Mouse (Mus musculus) ZHBTc4 (cell line): ENCODE data around the gene Bloc1s2.
A peak's percentile ranks its signal among the peaks of the same experiment; 100 is the strongest.

Experiments
- DNase-seq: peaks from one replicate; pipeline ENCODE4 v3.0.0-alpha.2; 2011; ENCODE audit warnings: low read depth, low spot score

The Bloc1s2 gene

DNA sequence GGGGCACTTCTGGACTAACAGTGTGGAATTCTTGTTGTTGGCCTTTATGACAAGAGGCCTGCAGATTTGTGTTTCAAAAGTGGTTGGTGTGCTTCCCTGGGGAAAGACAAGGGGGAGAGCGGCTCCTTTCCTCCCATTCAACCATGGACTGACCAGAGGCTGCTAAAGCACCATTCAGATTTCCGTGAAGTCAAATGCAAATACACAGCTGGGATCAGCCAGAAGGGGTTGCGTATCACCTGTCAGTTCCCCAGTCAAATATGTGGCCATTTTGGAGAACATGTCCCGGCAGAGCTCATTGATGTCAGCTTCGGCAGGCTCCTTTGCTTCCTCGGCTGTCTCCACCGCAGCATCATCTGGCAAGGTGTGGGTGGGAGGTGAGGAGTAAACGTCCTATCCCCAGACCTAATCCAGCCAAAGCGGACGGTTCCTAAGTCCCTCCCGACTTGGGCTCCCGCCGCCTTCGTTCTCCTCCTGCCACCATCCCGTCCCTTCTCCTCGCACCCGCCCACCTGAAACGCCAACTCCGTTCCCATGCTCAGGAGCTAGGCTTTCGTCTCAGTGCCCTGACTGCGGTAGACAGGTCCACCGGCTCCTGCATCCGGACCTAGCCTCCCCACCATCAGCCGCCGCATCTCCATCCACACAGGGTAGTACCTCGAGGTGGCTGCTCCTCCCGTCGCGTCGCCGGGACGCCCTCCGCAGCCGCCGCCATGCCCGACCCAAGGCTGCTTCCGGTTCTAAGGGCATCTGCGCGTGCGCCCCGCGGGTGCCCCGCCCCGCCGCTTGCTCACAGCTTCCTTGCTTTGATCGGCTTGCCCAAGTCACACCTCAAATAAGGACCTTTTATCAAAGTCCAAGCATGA lies at the start of gene Bloc1s2:
TSS of gene Bloc1s2 (minus strand) at position 745 of the 866 bp plus-strand sequence.
- peak; percentile 93 for DNase-seq

DNA sequence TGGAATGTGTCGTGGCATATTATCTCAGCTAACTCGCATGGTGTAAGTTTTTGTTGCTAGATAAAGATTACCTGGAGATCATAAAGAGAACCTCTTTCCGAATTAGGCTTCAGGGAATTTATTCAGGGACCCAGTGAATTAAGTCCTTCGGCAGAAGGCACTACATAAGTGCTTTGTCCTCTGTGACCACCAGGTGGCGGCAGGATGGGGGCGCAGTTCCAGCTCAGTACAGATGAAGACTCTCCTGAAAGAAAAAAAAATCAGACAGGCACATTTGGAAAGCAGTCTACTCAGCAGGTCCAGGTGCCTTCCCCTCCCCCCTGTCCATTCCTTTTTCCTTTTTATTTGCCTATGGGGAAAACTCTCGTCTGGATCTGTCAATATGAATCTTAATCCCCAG lies 48.9 kb upstream of the Bloc1s2 start:
- DNase-seq, result peak; percentile 85

DNA sequence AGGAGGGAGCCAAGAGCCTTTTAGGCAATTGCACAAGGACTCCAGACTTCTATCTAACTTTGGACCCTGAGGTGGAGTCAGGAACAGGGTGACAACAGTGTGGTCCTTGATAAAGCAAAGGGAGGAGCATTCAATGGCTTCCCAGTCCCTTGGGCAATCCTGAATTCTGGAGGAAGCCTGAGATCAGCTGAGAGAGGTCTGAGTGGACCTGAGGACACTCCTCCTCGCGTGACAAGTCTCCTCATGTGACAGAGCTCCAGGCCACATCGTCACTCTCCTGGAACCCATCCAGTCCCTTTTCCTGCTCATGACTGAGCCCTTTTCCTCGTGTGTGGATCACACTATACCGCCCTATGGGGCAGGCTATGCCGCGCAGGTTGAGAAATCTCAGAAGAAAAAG lies 47.7 kb upstream of the Bloc1s2 start:
- no peak for DNase-seq

DNA sequence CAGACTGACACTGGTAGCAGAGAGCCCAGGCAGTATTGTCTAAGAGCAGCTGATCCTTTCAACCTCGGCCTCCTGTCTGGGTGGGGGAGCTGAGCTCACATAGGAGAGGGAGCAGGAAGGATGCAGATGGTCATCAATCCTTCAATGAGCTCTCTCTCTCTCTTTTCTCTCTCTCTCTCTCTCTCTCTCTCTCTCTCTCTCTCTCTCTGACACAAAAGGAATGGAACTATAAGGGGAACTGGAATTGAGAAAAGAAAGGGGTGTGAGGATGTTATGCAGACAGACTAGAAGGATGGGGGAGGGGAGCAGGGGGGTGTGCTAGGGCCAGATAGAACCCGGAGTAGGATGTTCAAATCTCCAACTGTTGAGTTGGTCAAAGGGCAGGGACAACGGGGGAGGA lies 46.1 kb upstream of the Bloc1s2 start, which contains the start of gene Pkd2l1:
TSS of gene Pkd2l1 (minus strand) at position 101 of the 400 bp plus-strand sequence.
- no peak for DNase-seq

DNA sequence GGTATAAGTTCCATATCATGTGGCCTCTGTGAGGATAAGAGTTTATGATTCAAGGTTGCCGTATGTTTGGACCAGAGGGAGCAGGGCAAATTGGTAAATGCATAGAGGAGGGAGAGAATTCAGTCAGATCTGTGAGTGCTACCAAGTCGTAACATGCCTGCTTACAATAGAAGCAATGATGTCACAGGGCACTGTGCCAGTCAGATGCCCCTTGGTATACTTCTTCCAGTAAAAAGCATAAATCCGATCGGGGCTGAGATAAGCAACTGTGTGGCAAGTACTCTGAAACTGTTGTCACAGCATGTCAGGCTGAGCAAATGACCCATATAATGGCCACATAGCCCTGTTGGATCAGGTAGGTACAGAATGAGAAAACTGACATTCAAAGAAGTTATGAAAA lies 42.8 kb upstream of the Bloc1s2 start:
- DNase-seq, result no peak

DNA sequence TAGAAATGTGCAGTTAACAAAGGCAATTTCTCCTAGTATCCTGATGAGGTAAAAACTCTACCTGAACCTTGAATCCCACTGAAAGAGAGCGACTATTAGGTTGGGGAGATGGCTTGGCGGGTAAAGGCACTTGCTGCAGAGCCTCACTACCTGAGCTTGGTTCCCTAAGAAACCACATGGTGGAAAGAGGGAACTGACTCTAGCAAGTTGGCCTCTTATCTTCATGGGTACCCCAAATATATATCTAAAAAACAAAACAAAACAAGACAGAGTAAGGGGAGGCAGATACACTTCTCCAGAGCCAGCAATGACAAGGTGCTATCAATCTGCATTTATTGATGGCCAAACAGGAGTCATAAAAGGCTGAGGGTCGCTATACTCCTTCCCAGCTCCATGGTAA lies 37.7 kb upstream of the Bloc1s2 start:
- no peak for DNase-seq

DNA sequence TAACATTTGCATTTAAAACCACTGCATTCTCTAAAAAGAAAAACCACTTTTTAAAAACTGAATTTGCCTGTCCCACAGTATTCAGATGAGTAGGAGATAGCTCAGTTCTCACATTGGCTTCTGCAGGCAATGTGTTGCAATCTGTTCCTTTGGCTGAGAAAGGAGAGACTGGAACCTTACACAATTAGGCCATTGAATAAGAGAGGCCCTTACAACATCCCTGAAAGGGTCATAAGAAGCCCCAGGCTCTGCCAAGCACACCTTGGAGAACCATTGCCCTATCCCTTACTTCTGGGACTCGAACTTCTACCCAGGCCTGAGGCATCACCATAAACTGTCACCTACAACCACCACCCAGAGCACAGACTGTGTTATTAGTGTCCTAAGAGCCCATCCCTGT lies 34.3 kb upstream of the Bloc1s2 start:
- DNase-seq, result no peak

DNA sequence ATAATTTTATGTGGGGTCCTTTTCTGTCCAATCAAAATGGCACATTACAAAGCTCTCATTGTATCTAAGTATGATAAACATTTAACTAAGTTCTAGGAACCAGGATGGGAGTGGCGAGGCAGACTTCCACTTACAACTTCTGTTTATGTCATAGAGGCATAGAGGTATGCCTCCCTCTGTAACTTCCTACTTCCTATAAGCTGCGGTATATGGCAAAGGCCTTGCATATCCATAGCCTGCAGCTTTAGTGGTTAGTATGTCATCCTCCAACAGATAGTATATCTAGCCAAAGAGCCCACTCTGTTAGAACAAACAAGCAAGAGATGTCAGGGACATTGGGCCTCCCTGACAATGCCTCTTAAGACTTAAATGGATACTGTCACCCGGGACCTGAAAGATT lies 30.5 kb upstream of the Bloc1s2 start:
- no peak for DNase-seq

DNA sequence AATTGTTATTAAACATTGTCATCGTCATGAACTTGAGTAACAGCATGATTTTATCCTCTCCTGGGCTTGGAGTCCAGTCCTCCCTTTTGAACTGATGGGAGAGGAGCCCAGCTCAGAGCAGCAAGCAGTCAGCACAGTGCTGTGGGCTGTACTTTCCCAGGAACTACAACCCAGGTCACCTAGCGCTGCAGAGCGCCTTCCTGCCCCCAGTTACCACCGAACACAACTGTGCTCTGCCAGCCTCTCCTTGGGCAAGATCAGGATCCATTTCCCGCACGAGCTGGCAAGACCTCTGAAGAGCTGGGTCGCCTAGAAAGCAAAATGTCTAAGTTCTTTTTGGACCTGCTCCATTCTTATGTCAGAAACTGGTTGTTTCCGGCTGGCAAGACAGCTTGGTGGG lies 28.6 kb upstream of the Bloc1s2 start:
- DNase-seq, result no peak

DNA sequence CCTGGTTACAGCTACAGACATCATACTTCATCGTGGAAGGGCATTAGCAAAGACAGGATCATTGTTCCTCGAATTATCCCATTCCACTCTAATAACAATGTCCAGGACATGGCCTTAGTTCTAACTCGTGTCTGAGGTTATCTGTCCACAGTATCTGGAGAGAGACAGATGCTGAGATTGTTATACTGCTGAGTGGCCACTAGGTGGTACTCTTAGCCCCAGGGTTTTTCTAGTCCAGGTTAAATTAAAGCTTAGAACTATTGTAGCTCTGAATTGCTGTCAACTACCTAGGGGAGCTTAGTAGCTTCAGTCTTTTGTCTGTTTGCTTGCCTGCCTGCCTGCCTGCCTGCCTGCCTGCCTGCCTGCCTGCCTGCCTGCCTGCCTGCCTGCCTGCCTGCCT lies 15.3 kb upstream of the Bloc1s2 start:
- peak; percentile 62 for DNase-seq

DNA sequence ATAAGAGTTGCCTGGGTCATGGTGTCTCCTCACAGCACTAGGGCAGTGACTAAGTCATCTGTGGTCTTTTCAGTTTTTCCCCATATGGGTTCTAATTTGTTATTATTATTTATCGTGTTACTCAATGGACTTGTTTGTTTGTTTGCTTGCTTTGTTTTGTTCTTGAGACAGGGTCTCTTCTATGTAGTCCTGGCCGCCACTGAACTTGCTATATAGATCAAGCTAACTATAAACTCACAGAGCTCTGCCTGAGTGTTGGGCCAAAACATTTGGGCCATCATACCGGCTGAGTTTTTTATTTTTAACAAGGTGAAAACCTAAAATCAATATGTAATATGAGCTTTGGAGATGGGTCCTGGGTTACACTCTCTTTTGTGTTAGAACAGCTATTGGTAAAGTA lies 13.1 kb upstream of the Bloc1s2 start:
- no peak for DNase-seq

DNA sequence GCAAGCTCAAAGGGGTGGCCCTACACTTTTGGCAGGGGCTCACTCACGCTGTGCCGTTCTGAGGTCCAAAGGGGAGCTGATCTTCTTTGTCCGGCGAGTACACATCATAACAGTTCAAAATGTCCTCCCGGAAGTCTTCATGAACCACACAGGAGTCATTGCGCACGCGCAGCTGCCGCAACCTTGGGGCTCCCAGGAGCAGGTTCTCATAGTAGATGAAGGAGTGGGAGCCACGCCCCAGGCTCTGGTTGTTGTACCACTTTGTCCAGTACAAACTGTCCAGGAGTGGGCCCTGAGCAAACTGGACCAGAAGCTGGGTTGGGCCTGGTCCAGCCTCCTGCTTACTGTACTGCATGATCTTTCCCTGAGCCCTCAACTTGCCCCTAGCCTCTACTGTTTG lies 10.8 kb upstream of the Bloc1s2 start:
- DNase-seq, result no peak

DNA sequence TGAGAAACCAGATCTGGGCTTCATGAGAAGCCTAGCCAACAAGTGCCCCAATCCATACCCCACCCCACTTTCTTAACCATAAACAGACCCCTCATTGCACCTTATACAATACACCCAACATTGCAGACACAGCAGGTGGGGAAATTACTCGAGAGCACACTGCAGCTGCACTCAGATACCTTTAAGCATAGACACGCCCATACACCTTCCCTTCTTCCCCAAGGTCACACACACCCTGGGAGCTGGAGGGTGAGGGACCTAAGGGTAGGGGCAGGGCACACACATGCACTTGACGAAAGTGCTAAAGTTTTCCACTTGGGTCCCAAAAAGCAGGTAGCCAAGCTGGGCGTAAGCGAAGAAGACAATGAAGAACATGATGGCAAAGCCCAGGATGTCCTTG lies 7.5 kb upstream of the Bloc1s2 start:
- peak; percentile 74 for DNase-seq

DNA sequence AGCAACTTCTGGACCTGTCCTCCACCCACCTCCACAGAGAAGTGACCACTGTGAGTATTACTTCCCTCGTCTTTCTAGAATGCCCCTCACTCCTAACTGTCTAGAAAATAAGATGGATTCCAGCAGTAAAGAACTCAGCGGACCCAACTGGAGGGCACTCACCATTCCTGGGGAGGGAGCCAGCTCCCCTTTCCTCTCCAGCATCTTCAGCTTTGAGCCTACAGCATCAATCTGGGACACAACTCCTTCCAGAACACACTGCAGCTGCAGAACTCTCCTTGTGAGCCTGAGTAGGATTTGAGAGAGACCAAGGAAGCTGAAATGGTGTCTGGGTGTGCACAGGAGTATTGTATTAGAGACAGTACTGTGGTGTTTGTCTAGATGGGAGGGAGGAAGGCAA lies 2.7 kb upstream of the Bloc1s2 start:
- DNase-seq, result no peak

DNA sequence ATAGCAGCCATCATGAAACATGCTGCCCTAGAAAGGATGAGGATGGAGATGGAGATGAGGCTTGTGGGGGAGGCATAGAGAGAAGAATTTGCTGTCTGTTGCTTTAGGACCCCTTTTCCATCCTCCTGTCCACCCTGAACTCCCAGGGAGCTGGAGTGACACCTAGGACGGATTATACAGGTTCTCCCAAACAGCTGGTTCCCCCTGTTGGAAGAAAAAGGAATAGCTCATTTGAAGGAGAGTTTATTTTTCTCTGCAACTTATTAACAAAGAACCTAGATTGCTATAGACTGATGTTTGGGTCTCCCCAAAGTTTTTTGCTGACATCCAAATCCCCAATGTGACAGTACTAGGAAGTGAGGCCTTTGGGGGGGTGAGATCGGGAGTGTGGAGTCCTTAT lies 2.1 kb upstream of the Bloc1s2 start:
- DNase-seq, result no peak

DNA sequence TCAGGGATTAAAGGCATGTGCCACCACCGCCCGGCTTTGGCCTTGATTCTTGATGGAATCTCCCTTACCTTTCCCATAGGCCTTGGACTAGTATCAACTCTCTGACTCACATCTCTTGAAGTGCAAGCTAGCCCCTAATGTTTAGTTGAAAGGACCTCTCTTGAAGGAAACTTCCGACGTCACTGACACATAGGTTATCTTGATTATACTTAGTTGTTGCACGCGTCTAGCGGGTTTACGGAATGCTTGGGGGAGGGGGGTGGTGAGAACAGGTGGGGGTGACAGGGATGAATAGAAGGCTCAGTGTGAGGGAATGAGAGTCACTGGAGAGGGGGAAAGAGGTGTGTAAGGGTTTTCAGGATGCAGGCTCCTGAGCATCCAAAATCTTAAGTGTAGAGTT lies 705 bp upstream of the Bloc1s2 start:
- DNase-seq, result no peak

DNA sequence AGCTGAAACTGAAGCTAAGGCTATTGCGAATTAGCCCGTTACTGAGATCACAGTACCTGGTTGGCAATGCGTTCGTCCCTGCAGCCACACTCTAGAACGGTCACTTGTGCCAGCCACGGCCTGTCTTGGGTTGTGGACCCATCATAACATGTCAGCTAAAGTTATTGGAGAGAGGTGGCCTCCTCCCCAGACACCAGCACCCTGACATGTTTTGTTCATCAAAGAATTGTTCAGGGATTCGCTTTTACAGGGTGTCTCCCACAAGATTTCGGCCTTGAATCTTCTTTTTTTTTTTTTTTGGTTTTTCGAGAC lies 278 bp upstream of the Bloc1s2 start:
- no peak for DNase-seq

DNA sequence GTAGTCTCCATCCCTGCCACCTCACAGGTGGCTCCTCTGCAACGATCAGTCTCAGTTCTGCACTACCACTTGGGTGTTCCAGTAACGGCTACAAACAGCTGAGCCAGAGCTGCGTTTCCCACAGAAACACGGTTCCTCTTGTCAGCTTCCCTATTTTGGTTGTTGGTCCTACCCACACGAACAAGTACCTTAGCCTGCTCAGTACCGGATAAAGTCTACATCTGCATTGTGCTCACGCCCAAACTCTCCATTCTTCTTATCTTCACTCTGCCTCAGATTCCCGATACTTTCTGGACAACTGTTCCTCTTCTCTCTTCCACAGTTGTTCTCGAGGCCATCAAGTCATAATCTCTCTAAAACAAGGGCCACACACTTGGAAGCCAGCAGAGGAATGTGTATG lies 1.9 kb downstream of the Bloc1s2 start:
- no peak for DNase-seq

DNA sequence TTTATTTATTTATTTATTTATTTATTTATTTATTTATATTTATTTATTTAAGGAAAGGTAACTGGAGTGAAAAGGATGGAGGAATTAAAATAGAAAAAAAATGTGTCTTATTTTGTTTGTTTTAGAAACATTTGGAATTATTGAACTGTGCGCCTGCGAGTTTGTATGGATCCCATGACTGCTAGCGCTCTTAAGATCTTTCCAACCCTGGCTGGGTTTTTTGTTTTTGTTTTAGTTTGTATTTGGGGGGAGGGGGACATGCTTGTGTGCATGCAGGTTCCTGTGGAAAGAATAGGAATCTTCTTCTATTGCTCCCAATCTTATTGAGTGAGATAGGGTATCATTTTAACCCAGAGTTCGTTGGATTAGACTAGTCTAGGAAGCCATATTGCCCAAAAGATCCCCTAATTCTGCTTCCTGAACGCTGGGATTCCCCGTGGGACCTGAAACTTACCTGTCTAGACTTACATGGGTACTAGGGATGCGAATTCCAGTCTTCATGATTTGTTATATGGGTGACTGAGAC lies 10.2 kb downstream of the Bloc1s2 start:
- DNase-seq, result no peak

DNA sequence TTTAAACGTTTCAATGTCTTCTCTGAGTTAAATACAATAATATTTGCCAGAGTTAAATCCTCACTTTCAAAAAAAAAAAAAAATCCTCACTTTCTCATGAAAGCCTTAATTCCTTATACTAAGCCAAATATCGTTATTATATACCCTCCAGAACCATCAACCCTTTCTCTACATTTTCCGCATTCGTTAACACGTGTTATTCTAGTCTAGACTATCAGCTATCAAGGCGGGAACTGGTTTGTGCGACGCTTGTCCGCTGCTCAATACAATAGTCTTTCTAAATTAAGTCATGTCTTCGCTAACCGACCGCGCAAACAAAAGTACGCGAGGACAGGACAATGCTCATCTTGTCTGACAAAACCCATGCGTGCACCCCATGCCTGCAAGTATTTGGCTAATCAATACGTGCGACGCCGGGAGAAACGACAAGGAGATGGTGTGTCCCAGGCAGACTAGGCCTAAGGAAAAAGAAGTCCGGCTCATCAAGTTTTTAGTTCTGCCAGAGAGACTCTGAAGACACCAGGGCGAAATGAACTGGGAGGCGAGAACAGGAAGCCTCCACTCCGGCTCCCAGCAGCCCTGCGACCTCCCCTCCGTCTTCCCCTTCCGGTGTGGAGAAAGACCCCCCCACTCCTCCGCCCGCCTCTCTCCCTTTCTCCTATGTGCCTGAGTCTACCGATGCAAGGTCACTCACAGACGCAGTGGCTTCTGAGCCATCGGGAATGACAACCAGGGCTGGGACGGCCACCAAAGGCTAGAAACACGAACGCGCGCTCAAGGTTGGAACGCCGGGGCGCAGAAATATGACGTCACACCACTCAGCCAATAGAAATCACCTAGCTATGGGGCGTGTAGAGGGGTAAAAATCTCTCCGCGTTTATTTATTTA lies 10.9 kb downstream of the Bloc1s2 start, which contains the start of gene Cwf19l1:
TSS of gene Cwf19l1 (minus strand) at position 805 of the 888 bp plus-strand sequence.
- peak; percentile 93 for DNase-seq

DNA sequence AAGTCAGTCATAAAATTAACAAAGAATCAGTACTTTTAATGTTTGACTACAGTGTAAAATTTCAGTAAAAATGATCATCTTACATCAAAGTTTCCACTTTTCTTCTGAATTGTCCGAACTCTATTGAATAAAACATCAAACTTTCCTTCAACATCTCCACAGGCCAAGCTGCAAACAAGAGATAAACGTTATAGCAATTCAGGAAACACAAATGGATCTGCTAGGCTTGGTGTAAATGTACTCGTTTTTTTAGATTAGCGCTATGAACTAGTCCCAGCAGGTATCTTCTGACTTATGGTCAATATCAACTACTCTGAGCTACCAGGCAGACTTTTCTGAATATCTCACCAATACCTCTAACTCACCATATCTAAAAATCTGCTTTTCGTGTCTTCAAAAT lies 13.3 kb downstream of the Bloc1s2 start:
- DNase-seq, result no peak

DNA sequence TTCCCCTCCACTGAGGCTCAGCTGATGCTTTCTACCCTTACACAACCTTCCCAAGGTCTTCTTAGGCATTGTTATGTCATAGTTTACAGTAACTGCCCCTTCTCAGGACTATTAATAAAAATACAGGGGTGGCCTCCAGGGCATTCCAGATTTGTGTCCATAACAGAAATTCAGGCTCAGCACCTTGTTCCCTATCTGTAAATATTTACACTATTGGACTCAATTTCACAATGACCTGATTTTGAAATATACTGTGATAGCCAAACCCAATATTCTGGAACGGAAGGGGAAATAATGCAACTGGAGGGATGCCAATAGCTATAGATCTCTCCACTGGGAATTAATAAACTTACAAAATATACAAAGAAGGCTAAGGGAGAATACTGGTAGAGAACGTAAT lies 17.7 kb downstream of the Bloc1s2 start:
- no peak for DNase-seq
